Mouse (Mus musculus): ENCODE results near the gene 2310011J03Rik. TPM values are rescaled to one million over a fixed set of nuclear protein-coding genes. Genes with fewer than 3 reads are reported as not detected.
"Not testable (repeated sequence)": the region's sequence is repeated elsewhere in the genome, so short reads cannot be mapped to it uniquely, and the experiment has no call there.

2310011J03Rik gene
- total RNA-seq (2015; ENCODE audit: low replicate concordance) (6.1 and 12.7 TPM in 2 replicates), total RNA-seq (2017; ENCODE audit: low replicate concordance) (3.5 and 3.7 TPM in 2 replicates)

DNA sequence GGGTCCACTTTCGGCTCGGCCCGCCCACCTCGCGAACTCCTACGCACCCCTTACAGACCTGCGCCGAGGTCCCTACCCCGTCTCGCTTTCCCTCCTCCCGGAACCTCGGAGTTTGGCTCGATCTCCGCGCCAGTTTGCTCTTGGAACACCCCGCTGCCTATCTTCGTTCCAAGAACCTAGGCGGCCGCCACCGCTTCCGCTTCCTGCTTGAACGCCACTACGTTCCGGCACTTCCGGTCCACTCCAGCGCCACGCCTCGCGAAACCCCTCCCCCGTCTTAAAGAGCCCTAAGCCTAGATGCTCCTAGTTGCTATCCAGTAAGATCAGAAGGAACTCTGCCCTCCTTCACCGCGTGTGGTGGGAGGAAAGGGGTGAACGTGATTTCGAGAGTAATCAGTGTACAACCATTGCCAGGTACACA is at the start of gene 2310011J03Rik:
Gene 2310011J03Rik, minus strand, starts transcription at position 198 of the 421 bp plus-strand sequence.
- ATAC-seq (replicated peaks; ENCODE audit: low FRiP score, poor library complexity, severe bottlenecking), result peak; percentile 75

DNA sequence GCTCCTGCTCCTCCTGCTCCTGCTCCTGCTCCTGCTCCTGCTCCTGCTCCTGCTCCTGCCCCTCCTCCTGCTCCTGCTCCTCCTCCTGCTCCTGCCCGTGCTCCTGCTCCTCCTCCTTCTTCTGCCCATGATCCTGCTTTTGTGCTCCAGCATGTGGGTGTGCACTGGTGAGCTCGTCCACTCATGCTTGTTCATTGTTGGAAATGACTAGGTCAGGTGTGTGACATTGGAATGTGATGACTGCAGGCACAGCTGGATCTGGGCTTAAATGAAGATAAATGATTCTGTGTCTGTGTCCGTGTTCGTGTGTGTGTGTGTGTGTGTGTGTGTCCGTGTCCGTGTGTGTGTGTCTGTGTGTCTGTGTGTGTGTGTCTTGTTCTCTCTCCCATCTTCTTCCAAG is 48.1 kb upstream of the 2310011J03Rik start:
- ATAC-seq (replicated peaks; ENCODE audit: low FRiP score, poor library complexity, severe bottlenecking), result no peak

DNA sequence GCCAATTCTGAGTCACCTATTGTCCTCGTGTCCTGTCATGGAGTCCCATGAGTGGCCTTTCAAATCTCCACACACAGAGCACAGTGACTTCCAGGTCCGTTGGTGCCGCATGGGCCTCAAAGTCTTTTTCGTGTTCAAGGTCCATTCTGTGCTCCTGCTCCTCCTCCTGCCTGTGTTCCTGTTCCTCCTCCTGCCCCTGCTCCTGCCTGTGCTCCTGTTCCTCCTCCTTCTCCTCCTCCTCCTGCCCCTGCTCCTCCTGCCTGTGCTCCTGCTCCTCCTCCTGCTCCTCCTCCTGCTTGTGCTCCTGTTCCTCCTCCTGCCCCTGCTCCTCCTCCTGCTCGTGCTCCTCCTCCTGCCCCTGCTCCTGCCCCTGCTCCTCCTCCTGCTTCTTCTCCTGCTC is 47.6 kb upstream of the 2310011J03Rik start:
- ATAC-seq (replicated peaks; ENCODE audit: low FRiP score, poor library complexity, severe bottlenecking), result no peak

DNA sequence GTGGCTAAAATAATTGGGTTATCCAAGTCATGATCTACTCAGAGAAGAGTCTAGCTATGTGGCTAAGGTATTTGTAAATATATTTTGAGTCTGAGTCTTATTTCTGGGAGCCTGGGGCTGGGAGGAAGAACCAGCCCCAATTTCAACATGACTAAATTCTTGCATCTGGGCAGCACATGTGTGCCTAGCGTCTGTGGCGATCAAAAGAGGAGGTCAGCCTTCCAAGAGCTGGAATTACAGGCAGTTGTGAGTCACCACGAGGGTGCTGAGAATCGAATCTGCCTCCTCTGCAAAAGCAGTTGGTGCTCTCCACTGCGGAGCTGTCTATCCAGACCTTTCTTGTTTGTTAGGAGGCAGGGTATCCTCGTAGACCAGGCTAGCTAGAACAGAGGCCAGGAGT is 45.4 kb upstream of the 2310011J03Rik start:
- ATAC-seq (replicated peaks; ENCODE audit: low FRiP score, poor library complexity, severe bottlenecking), result no peak

DNA sequence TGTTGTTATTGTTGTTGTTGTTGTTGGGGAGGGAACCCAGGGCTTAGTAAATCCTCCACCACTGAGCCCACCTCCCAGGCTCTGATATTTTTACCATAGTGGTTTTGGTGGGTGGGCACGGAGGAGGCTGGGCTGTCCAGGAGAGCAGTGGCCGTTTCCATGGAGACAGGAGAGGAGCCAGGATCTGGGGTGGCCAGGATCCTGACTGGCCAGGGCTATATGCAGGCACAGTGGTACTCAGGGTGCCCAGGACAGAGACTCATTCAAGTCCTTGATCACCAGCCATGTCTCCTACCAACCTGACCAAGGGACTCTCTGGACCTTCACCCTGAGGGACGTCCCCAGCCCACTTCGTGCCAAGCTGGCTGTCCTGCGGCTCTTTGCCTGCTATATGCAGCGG is 43.4 kb upstream of the 2310011J03Rik start:
- ATAC-seq (replicated peaks; ENCODE audit: low FRiP score, poor library complexity, severe bottlenecking), result no peak

DNA sequence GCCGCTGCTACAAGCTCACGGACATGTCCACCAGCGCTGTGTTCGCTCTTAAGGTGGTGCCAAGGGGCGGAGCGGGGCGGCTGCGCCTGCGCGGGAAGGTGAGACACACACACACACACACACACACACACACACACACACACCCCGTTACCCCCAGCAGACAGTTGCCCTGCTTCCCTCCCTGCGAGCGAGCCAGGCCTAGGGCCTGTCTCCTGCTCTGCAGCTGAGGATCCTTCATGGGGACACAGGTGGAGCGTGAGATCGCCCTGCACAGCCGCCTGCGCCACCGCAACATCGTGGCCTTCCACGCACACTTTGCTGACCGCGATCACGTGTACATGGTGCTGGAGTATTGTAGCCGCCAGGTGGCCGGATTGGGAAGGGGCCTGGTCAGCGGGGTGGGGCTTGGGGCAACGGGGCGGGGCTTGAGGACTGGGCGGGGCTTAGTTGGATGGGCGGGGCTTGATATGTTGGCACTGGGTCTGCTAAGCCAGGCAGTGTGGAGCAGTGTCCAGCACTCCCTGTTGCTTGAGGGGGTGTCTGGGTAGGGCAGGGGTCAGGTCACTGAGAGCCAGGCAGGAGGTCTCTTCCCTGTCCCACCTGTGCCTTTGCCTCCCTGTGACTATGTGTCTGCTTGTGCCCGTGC is 37.8 kb upstream of the 2310011J03Rik start:
- ATAC-seq (replicated peaks; ENCODE audit: low FRiP score, poor library complexity, severe bottlenecking), result no peak

DNA sequence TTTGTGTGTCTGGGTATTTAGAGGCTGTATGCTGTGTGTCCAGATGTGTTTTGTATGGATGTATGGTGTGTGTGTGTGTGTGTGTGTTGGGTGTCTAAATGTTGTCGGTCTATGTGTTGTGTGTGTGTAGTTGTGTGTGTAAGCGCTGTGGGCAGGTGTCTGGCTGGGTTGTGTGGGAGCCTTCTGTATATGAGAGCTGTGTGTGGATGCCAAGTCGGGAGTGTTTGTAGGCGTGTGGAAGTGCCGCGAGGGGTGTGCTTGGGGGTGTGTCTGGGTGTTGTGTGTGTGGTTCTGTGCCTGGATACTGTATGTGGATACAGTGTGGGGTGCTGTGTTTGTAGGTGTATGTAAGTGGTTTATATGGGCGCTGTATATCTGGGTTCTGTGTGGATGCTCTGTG is 37.0 kb upstream of the 2310011J03Rik start:
- ATAC-seq (replicated peaks; ENCODE audit: low FRiP score, poor library complexity, severe bottlenecking), result 0 out of 2 replicates have a peak, but pooled peaks have one; percentile 13

DNA sequence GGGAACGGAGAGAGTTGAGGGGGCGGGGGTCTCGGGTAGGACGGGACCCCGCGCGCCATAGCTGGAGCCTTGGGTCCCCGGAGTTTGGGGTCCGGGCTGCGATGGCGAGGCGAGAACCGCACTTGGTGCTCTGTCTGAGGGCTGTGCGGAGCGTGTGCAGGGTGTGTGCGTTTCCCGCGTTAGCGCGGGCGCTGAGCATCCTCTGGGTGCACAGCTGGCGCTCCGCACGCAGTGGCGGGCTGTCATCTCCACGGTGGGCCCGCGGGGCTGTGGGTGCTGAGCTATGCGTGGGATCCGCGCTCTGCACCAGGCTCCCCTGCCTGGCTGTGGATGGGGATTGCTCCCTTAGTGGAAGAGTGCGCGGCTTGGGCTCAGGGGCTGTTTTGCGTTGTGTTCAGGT is 36.4 kb upstream of the 2310011J03Rik start:
- no peak for ATAC-seq (replicated peaks; ENCODE audit: low FRiP score, poor library complexity, severe bottlenecking)

DNA sequence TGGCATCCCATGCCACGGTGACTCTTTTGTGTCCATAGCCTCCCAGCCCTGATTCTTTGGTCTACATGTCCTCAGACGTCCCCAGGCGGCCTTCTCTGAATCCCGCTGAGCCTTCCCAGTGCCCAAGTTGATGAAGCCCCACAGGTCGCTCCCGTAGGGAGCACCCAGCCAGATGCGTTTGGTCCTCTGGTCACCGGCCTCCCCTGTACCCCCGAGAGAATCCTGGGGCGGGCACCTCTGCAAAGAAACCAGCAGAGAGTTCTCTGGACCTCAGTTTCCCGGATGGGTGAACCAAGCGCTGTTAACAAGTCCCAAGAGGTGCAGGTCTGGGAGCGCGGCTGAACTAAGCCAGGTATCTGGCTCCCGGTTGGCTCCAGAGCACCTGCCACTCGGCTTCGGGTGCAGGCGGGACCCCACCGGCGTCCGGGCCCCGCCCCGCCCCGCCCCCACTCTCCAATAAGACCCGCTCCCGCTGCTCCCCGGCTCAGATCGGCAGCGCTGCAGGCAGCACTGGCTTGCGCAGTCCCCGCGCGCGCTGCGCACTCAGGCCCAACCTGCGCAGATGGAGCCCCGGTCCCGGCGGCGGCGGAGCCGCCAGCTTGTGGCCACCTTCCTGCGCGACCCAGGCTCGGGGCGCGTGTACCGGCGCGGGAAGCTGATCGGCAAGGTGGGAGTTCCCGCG is 35.8 kb upstream of the 2310011J03Rik start, which contains the start of gene Plk5:
Gene Plk5, plus strand, starts transcription at position 459 of the 682 bp plus-strand sequence.
- ATAC-seq (replicated peaks; ENCODE audit: low FRiP score, poor library complexity, severe bottlenecking), result no peak

DNA sequence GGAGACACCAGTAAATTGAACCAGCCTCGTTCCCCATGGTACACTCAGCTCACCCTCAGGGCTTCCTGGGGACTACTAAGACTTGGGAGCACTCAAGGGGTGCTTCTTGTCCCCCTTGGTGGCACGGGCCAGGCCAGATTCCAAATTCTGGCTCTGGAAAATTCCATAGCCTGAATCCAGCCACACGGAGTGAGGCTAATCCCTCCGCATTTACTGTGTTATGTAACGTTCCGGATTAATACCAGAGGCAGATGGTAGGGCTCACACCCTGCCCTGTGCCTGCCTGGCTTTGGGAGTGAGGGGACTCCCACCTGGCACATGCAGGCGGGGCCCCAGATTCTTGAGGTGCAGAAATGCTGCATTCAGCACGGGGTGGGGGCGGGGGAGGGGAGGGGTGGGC is 35.1 kb upstream of the 2310011J03Rik start:
- ATAC-seq (replicated peaks; ENCODE audit: low FRiP score, poor library complexity, severe bottlenecking), result no peak

DNA sequence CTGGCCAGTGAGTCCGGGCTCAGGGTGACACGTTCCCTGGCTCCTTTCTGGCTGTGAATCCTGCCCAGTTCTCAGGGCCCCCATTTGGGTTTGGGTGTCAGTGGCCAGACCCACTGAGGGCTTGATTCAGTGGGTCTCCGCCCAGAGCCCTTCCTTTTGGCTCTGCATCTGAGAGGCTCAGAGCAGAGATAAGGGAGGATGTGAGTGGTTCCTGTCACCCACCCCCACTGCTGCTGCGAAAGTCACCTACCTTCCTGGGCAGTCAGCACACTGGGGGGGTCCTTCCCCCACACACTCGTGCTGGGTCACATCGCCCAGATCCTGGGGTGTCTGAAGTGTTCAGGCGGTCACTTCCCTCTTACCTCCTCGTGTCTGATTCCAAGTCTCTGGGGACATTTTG is 32.4 kb upstream of the 2310011J03Rik start:
- no peak for ATAC-seq (replicated peaks; ENCODE audit: low FRiP score, poor library complexity, severe bottlenecking)

DNA sequence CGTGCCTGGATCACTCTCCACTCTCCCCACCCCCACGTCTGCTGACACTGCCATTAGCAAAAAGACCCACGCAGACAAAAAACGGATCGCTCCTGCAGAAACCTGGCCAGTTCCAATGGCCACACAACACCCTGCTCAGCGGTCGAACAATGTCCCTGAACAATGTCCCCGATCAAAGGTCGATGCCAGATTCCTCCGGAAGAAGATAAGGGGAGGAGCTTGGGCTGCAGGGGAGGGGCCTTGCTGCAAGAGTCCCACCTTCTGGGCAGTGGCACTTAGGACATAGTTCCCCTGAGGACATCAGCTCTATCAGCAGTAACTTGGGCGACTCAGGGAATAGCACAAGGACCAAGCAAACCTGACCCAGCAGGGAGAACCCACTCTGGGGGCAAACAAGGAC is 31.6 kb upstream of the 2310011J03Rik start:
- ATAC-seq (replicated peaks; ENCODE audit: low FRiP score, poor library complexity, severe bottlenecking), result no peak

DNA sequence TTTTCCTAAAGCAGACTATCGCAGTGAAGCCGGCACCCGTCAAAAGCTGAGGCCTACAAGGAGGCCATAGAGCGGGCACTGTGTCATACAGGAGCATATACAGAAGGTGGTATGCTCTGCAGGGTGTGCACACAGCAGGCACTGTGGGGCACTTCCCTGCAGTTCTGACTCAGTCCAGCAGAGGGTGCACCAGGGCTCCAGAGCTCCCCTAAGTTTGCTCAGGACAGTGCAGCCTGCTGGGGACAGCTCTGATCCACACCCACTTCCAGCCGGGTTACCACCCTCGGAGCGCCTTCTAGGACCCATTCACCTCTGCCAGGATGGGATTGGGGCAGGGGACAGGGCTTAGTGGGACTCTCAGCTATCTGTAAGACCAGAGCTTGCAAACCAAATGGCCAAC is 30.0 kb upstream of the 2310011J03Rik start:
- ATAC-seq (replicated peaks; ENCODE audit: low FRiP score, poor library complexity, severe bottlenecking), result peak; percentile 75

DNA sequence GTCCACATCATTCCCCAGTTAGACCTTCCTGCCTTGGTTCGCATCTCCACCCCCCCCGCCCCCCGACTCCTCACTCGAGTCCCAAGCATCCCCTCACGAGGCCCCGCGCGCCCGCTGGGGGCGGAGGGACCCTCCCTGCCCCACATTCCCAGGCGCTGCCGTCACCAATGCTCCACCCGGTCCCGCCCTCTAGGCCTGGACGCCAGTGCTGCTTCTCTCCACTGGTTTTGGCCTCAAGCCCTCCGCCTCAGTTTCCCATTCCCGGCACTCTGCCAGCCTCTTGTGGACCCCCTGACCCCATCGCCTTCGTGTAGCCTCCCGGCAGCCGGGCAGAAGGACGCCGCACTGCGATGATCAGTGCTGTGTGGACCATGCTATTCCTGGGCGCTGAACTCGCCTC is 28.6 kb upstream of the 2310011J03Rik start:
- ATAC-seq (replicated peaks; ENCODE audit: low FRiP score, poor library complexity, severe bottlenecking), result no peak

DNA sequence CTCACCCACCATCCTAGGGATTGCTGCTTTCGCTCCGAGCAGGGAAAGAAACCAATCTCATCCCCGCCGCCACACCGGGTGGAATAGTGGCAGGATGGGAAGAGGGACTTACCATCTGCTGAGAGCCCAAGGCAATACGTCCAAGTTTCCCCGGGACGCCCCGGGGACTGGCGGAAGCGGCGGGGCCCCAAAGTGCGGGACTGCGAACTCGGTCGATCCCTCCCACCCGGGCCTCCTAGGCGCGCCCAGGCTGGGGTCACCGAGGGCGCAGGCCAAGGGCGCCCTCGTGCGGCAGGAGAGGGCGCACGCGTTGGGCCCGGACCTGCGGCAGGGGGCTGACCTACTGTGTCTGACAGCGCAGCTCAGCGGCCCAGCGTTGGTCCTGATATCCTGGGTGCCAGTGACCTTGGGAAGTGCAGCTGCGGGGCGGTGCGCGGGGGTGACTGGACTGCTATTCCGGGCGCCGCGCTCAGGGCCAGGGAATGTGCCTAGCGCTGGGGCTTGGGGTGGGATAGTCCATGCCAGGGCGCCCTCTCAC is 28.0 kb upstream of the 2310011J03Rik start, which contains the start of gene Adamtsl5:
Gene Adamtsl5, minus strand, starts transcription at position 169 of the 538 bp plus-strand sequence.
- ATAC-seq (replicated peaks; ENCODE audit: low FRiP score, poor library complexity, severe bottlenecking), result peak; percentile 27

DNA sequence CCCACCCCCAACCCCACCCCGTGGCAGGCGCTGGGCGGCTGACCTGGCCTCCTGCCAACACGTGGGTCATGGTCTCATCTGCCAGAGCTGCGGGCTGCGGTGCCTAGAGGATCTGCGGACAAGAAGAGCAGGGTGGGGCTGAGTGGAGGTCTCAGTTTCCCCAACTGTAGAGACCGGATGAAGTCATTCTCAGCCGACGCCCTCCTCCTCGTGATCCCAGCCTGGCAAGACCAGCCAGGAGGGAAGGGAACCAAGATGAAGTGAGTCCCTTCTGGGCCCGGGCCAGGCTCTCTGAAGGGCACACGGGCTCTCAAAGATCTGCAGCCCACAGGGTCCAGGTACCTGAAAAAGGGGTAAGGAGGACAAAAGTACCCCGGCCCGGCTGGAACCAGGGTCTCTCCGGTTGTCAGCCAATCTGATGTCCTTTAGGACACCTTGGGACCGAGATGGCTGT is 27.2 kb upstream of the 2310011J03Rik start:
- no peak for ATAC-seq (replicated peaks; ENCODE audit: low FRiP score, poor library complexity, severe bottlenecking)

DNA sequence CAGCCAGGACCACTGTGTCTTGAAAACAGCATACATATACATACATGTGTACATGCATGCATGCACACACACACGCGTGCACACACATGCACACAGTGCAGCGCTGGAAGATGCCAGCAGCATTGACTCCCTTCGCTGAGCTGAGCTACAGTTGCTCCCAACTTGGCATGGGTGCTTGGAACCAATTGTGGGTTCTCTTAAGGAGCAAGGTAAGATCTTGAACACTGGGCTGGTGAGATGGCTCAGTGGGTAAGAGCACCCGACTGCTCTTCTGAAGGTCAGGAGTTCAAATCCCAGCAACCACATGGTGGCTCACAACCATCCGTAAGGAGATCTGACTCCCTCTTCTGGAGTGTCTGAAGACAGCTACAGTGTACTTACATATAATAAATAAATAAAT is 25.6 kb upstream of the 2310011J03Rik start:
- not testable (repeated sequence) for ATAC-seq (replicated peaks; ENCODE audit: low FRiP score, poor library complexity, severe bottlenecking)

DNA sequence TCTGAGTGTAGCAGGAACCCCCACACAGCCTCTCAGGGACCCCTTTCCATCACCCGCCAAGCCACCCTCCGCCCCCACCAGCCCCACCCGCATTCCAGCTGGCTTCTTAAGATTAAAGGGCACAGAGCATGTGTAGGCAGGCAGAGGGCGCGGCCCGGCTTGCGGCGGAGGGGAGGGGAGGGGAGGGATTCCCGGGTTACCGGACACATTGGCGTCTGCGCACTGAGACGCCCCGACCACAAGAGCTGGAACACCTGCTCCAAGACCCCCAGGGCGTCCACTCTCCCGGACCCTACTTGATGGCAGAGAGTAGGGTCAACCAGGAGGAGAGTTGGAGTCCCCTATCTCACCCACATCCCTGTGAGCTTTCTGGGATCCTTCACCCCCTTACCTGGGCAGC is 24.8 kb upstream of the 2310011J03Rik start:
- ATAC-seq (replicated peaks; ENCODE audit: low FRiP score, poor library complexity, severe bottlenecking), result peak; percentile 41

DNA sequence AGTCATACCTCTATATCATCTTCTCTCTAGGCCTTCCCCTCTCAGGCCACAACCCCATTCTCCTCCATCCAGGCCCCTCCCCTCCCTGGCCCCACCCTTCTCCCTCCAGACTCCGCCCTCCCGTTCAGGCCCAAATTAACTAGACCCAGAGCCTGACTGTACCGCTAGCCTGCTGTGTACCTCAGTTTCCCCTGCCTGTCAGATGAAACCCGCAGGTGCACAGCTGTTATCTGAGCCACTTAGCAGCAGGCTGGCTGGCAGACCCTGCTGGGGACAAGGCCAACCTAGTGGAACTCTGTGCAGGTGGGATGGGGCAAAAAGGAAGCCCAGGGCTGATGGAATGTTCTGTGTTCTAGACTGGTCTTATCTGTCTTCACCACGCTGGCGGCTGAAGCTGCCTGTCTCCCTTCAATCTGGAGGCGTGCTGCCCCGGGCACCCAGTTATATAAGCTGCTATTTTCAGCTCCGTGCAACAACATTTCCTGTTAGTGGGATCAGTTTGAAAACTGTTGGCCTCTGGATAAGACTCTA is 23.9 kb upstream of the 2310011J03Rik start:
- ATAC-seq (replicated peaks; ENCODE audit: low FRiP score, poor library complexity, severe bottlenecking), result peak; percentile 63

DNA sequence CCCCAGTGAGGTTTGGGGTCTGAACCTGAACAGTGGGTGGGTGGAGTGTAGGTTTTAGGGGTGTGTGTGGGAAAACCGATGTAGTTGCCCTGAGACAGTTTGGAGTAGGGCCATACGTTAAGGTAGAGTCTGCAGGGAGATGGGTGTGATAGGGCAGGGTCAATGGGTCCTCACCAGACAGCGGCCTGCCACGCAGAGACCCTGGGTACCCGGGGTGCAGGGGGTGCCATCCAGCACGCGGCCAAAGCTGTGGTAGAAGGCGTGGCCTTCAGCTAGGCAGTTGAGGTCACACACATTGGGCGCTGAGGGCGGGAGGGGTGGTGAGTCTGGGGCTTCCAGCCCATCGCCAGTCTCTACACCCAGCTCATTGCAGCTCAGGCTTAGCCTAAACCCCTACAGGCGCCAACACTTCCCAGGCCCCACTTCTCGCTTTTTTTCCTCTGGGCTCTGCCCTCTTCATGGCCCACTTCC is 23.1 kb upstream of the 2310011J03Rik start:
- peak; percentile 8; the same call in 1 of the 2 replicates for ATAC-seq (replicated peaks; ENCODE audit: low FRiP score, poor library complexity, severe bottlenecking)

All from erythroblast, adult 5-6 weeks (primary cell).